Mouse (Mus musculus) hindbrain, embryonic 11.5 days (tissue): ENCODE results near the gene Limch1. TPM values are rescaled to one million over a fixed set of nuclear protein-coding genes. Genes with fewer than 3 reads are reported as not detected.

Source experiments
- ATAC-seq: fragments of 200-750 bp; cut with Nextera tagmentation; 2 replicates; pipeline ENCODE4 v1.8.0; 2017; ENCODE audit warnings: mild to moderate bottlenecking, moderate TSS enrichment, moderate library complexity; ENCODE audit not compliant: low FRiP score
- DNase-seq: peaks from one replicate; pipeline ENCODE4 v3.0.0-alpha.2; 2015; ENCODE audit warnings: low spot score
- H3K27ac ChIP-seq: fragments of 300-500 bp; sonication (generic); 2 replicates; pipeline ENCODE4 v1.5.1; 2014; ENCODE audit warnings: mild to moderate bottlenecking, low read depth, low read length
- H3K27me3 ChIP-seq: fragments of 300-500 bp; sonication (generic); 2 replicates; pipeline ENCODE4 v1.6.1; 2014; ENCODE audit warnings: mild to moderate bottlenecking, low read length, moderate library complexity, mixed read lengths; ENCODE audit not compliant: control insufficient read depth, insufficient read depth
- H3K36me3 ChIP-seq: fragments of 300-500 bp; sonication (generic); 2 replicates; pipeline ENCODE4 v1.6.1; 2014; ENCODE audit warnings: mild to moderate bottlenecking, low read length, moderate library complexity, mixed read lengths; ENCODE audit not compliant: control insufficient read depth, insufficient read depth
- H3K4me1 ChIP-seq: fragments of 300-500 bp; sonication (generic); replicated peaks from 2 replicates; pipeline ENCODE4 v1.6.1; 2014; ENCODE audit warnings: low read length, mixed read lengths; ENCODE audit not compliant: control insufficient read depth, insufficient read depth
- H3K4me2 ChIP-seq: fragments of 300-500 bp; sonication (generic); replicated peaks from 2 replicates; pipeline ENCODE4 v1.6.1; 2014; ENCODE audit warnings: mild to moderate bottlenecking, low read depth, low read length
- H3K4me3 ChIP-seq: fragments of 300-500 bp; sonication (generic); 2 replicates; pipeline ENCODE4 v1.5.1; 2014; ENCODE audit warnings: low read depth, low read length
- H3K9ac ChIP-seq: fragments of 300-500 bp; sonication (generic); 2 replicates; pipeline ENCODE4 v1.6.1; 2014; ENCODE audit warnings: low read depth, low read length
- H3K9me3 ChIP-seq: fragments of 300-500 bp; sonication (generic); 2 replicates; pipeline ENCODE4 v1.6.1; 2016; ENCODE audit warnings: low read length; ENCODE audit not compliant: control insufficient read depth
- WGBS: fragments of 180-500 bp; shearing (Covaris S2); extraction: QIAGEN DNeasy Blood & Tissue Kit; methylation state at CpG from one replicate; pipeline ENCODE4 v1.1.7; 2014; 5-methylcytosine and 5-hydroxymethylcytosine counted together
- polyA plus RNA-seq: library from polyadenylated mRNA; unstranded; fragments of >200 nt; fragmentation: Nextera tagmentation; extraction: Ambion mirVana; gene quantifications from 2 replicates; pipeline ENCODE4 v1.2.1, GENCODE M21; 2014

Limch1 gene
- polyA plus RNA-seq, 1 experiment from 2014 or later = 81.7 TPM

GRCm38 (mm10) chr5:66816751-66817150, 71.1 kb downstream of the Limch1 start:
- Histone ChIP-seq H3K9me3 (no peaks in the 10 kb centered on the region), H3K27me3 (no peaks in the 10 kb centered on the region), H3K4me3 (no peak overlapping the region), H3K4me1 (0 out of 2 replicates have a peak, but pooled peaks cover 3% of the 10 kb centered on the region), H3K27ac (no peak overlapping the region), H3K4me2 (no peak overlapping the region), H3K36me3 (no peaks in the 10 kb centered on the region), H3K9ac (no peak overlapping the region)
- 77% methylated on average over 18 of the region's 18 CpGs for WGBS
- DNase-seq (no peak), ATAC-seq (no peak)

GRCm38 (mm10) chr5:66817184-66817956, 71.7 kb downstream of the Limch1 start:
- no peak overlapping the region for H3K9ac ChIP-seq
- DNase-seq (no peak), ATAC-seq (no peak)
- no peaks in the 10 kb centered on the region for H3K9me3 ChIP-seq
- H3K4me3 ChIP-seq = no peak overlapping the region
- H3K27ac ChIP-seq = no peak overlapping the region
- WGBS = 97% methylated on average over 8 of the region's 8 CpGs
- H3K36me3 ChIP-seq = no peaks in the 10 kb centered on the region
- H3K4me1 ChIP-seq = 0 out of 2 replicates have a peak, but pooled peaks cover 6% of the 10 kb centered on the region
- H3K4me2 ChIP-seq = no peak overlapping the region
- no peaks in the 10 kb centered on the region for H3K27me3 ChIP-seq

DNA sequence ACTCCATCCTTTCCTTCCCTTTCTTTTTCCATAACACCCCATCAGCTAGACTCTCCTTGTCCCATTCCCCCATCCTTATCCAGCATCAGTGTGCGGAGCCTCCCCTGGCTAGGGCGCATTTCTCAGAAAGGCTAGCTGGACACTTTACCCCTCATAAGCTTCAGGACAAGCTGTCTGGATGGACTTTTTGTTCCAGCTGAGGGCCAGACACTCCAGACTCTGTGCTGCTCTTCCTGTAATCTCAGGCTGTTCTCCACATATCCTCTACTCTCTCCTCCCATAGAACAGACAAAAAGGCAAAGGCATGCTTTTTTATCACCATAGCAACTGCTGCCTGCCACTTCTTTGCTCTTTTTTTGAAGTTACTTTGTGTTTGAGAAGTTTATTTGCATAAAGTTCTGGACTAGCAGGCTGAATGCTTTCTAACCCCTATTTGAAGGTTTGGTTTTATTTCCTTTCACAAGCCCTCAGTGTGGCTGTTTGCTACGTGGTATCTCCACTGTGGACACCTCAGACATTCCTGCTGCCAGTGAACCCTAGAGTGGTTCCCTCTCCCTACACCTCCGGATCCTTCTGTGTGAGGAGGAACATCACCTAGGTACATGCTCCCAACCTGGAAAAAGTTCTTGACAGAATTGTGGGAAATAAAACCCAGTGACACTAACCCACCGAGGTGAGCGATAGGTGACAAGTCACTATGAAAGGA, 77.0 kb downstream of the Limch1 start:
- H3K4me1 ChIP-seq = 0 out of 2 replicates have a peak, but pooled peaks cover 3% of the 10 kb centered on the region
- H3K4me2 ChIP-seq = no peak overlapping the region
- no peak overlapping the region for H3K4me3 ChIP-seq
- H3K27me3 ChIP-seq = no peaks in the 10 kb centered on the region
- no peaks in the 10 kb centered on the region for H3K36me3 ChIP-seq
- no peak overlapping the region for H3K9ac ChIP-seq
- no peaks in the 10 kb centered on the region for H3K9me3 ChIP-seq
- peak overlapping the region; percentile 71 for H3K27ac ChIP-seq
- peak; percentile 36 for DNase-seq
- 74% methylated on average over 6 of the region's 6 CpGs for WGBS
- ATAC-seq = peak; percentile 67

DNA sequence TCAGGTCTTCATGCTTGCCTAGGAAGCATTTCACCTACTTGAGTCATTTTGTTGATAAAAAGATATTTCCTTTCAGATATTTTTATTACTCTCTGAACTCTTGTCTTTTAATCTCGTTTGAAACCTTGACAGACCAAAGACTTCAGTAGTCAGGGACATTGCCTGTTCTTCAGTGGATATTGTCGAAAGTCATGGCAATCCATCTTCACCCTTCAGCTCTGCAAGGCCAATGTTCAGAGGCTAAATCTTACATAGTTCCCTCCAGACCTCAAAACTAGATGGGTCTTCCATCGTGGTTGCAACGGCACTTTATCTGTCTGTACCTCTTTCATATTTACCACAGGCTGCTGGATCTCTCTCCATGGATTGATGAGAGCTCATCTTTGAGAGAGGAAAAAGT, 80.0 kb downstream of the Limch1 start:
- H3K4me1 ChIP-seq = 0 out of 2 replicates have a peak, but pooled peaks cover 3% of the 10 kb centered on the region
- H3K9ac ChIP-seq = no peak overlapping the region
- H3K4me3 ChIP-seq = no peak overlapping the region
- no peaks in the 10 kb centered on the region for H3K9me3 ChIP-seq
- no peaks in the 10 kb centered on the region for H3K36me3 ChIP-seq
- no peaks in the 10 kb centered on the region for H3K27me3 ChIP-seq
- ATAC-seq (no peak), DNase-seq (no peak)
- 94% methylated on average over 4 of the region's 4 CpGs for WGBS
- H3K4me2 ChIP-seq = no peak overlapping the region
- no peak overlapping the region for H3K27ac ChIP-seq

GRCm38 (mm10) chr5:66826844-66827243, 81.2 kb downstream of the Limch1 start:
- Histone ChIP-seq H3K27ac (no peak overlapping the region), H3K9me3 (no peaks in the 10 kb centered on the region), H3K4me2 (no peak overlapping the region), H3K4me3 (no peak overlapping the region), H3K36me3 (no peaks in the 10 kb centered on the region), H3K4me1 (0 out of 2 replicates have a peak, but pooled peaks cover 3% of the 10 kb centered on the region), H3K27me3 (no peaks in the 10 kb centered on the region), H3K9ac (no peak overlapping the region)
- WGBS = 83% methylated on average over 8 of the region's 8 CpGs
- no peak for ATAC-seq
- DNase-seq = no peak

- WGBS = 86% methylated on average over 5 of the region's 5 CpGs
- H3K27ac ChIP-seq = no peak overlapping the region
These were observed 83.9 kb downstream of the Limch1 start for GRCm38 (mm10) chr5:66829505-66829904.

DNA sequence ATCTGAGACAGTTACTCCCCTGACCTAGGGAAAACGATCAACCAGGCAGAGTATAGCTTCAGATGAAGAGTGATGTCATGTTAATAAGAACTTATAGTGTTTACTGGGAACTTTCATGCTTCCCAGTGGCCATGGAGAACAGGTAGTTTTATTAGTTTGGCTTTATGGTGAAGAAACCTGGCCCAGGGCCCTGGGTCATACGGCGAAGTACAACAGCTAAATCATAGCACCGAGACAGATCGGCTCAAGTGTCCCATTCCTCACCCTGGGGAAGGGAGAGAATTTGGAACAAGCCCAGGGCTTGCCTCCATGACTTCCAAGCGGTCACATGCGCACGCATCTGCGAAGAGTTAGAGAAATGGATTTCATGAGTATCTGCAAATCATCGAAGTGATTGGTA, 84.6 kb downstream of the Limch1 start:
- DNase-seq (no peak), ATAC-seq (no peak)
- 94% methylated on average over 10 of the region's 10 CpGs for WGBS
- Histone ChIP-seq H3K4me3 (no peak overlapping the region), H3K9me3 (no peaks in the 10 kb centered on the region), H3K27ac (no peak overlapping the region), H3K4me1 (no peaks in the 10 kb centered on the region), H3K4me2 (no peak overlapping the region), H3K36me3 (no peaks in the 10 kb centered on the region), H3K9ac (no peak overlapping the region), H3K27me3 (no peaks in the 10 kb centered on the region)

More at GRCm38 (mm10) chr5:66829505-66829904, 83.9 kb downstream of the Limch1 start:
- ATAC-seq (no peak), DNase-seq (no peak)
- H3K4me2 ChIP-seq = no peak overlapping the region
- no peaks in the 10 kb centered on the region for H3K4me1 ChIP-seq
- H3K4me3 ChIP-seq = no peak overlapping the region
- H3K27me3 ChIP-seq = no peaks in the 10 kb centered on the region
- no peaks in the 10 kb centered on the region for H3K9me3 ChIP-seq
- H3K36me3 ChIP-seq = no peaks in the 10 kb centered on the region
- H3K9ac ChIP-seq = no peak overlapping the region

- Histone ChIP-seq H3K9ac (no peak overlapping the region), H3K36me3 (no peaks in the 10 kb centered on the region), H3K27me3 (no peaks in the 10 kb centered on the region), H3K27ac (no peak overlapping the region), H3K4me1 (no peaks in the 10 kb centered on the region), H3K9me3 (no peaks in the 10 kb centered on the region), H3K4me3 (no peak overlapping the region), H3K4me2 (no peak overlapping the region)
- ATAC-seq (no peak), DNase-seq (no peak)
- 69% methylated on average over 6 of the region's 6 CpGs for whole genome bisulfite sequencing
These were observed 89.1 kb downstream of the Limch1 start for GRCm38 (mm10) chr5:66834756-66835155.
